Mouse (Mus musculus) G1E (cell line): ENCODE results near the gene Spryd7.

Experiments used
- CTCF ChIP-seq: IDR thresholded peaks from 2 replicates; pipeline ENCODE4 v1.5.1; 2012; ENCODE audit warnings: low read depth, low read length, inconsistent platforms, mixed read lengths
- GATA1 ChIP-seq: IDR thresholded peaks from 2 replicates; pipeline ENCODE4 v1.6.1; 2012; ENCODE audit warnings: borderline replicate concordance, low read length, inconsistent platforms, mixed read lengths
- POLR2AphosphoS5 ChIP-seq: IDR thresholded peaks from 2 replicates; pipeline ENCODE4 v1.6.1; 2012; ENCODE audit warnings: low read depth, low read length, inconsistent platforms; ENCODE audit not compliant: insufficient replicate concordance
- TAL1 ChIP-seq: conservative IDR thresholded peaks from 2 replicates; pipeline ENCODE4 v1.6.1; 2012; ENCODE audit warnings: low read depth, low read length, inconsistent platforms, mixed read lengths

DNA sequence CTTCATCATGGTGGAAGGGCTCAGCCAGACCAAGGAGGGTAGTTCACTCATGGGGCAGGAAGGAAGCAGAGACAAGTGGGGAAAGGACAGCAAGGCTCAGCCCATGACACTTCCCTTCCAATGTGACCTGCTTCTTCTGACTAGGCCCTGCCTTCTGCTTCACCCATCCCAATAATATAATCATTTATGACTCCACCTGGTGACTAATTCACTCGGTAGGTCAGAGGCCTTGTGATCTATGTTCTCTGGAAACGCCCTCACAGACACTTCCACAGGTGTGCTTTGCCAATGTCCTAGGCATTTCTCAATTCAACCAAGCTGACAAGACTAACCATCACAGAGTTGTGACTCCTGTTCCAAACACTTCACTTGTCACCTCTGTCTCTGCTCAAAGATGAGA is 26.3 kb downstream of the Spryd7 start:
- TF ChIP-seq POLR2AphosphoS5 = no peak
- TF ChIP-seq CTCF = no peak
- no peak for TF ChIP-seq TAL1
- no peak for TF ChIP-seq GATA1
